Mouse (Mus musculus) kidney, postnatal 0 days (tissue): ENCODE data around the gene March8. TPM values are rescaled to one million over a fixed set of nuclear protein-coding genes. Genes with fewer than 3 reads are reported as not detected.

Experiments
- ATAC-seq: fragments of 200-750 bp; cut with Nextera tagmentation; replicated peaks from 2 replicates; pipeline ENCODE4 v1.8.0; 2017; ENCODE audit warnings: low read depth, moderate number of reproducible peaks, moderate TSS enrichment, moderate library complexity; ENCODE audit not compliant: low FRiP score
- DNase-seq: peaks from one replicate; pipeline ENCODE4 v3.0.0-alpha.2; 2016; ENCODE audit warnings: low spot score
- H3K27ac ChIP-seq: fragments of 300-500 bp; sonication (generic); 2 replicates; pipeline ENCODE4 v1.5.1; 2014; ENCODE audit warnings: mild to moderate bottlenecking
- H3K27me3 ChIP-seq: fragments of 300-500 bp; sonication (generic); 2 replicates; pipeline ENCODE4 v1.6.1; 2014; ENCODE audit warnings: low read length, mixed read lengths; ENCODE audit not compliant: insufficient read depth
- H3K36me3 ChIP-seq: fragments of 300-500 bp; sonication (generic); 2 replicates; pipeline ENCODE4 v1.6.1; 2014; ENCODE audit warnings: low read length, mixed read lengths; ENCODE audit not compliant: insufficient read depth
- H3K4me1 ChIP-seq: fragments of 300-500 bp; sonication (generic); replicated peaks from 2 replicates; pipeline ENCODE4 v1.6.1; 2014; ENCODE audit warnings: antibody characterized with exemption, low read length, mixed read lengths; ENCODE audit not compliant: insufficient read depth
- H3K4me2 ChIP-seq: fragments of 300-500 bp; sonication (generic); 2 replicates; pipeline ENCODE4 v1.6.1; 2014; ENCODE audit warnings: mild to moderate bottlenecking, low read length, moderate library complexity, mixed read lengths
- H3K4me3 ChIP-seq: fragments of 300-500 bp; sonication (generic); replicated peaks from 2 replicates; pipeline ENCODE4 v1.5.1; 2014; ENCODE audit warnings: low read depth, low read length
- H3K9ac ChIP-seq: fragments of 300-500 bp; sonication (generic); 2 replicates; pipeline ENCODE4 v1.6.1; 2014; ENCODE audit warnings: low read depth, low read length
- H3K9me3 ChIP-seq: fragments of 300-500 bp; sonication (generic); replicated peaks from 2 replicates; pipeline ENCODE4 v1.6.1; 2016; ENCODE audit warnings: low read length, inconsistent platforms, mixed read lengths
- CTCF ChIP-seq: IDR thresholded peaks from 2 replicates; pipeline ENCODE4 v1.5.1; 2016; ENCODE audit warnings: antibody characterized with exemption, low read depth, mild to moderate bottlenecking, moderate library complexity
- WGBS: fragments of 180-500 bp; shearing (Covaris S2); extraction: QIAGEN DNeasy Blood & Tissue Kit; methylation state at CpG from one replicate; pipeline ENCODE4 v1.1.7; 2014; 5-methylcytosine and 5-hydroxymethylcytosine counted together
- polyA plus RNA-seq: library from polyadenylated mRNA; unstranded; fragments of >200 nt; fragmentation: Nextera tagmentation; extraction: Ambion mirVana; gene quantifications from 2 replicates; pipeline ENCODE4 v1.2.1, GENCODE M21; 2015

March8 gene
- polyA plus RNA-seq, 1 experiment from 2014 or later: 36.3 TPM

DNA sequence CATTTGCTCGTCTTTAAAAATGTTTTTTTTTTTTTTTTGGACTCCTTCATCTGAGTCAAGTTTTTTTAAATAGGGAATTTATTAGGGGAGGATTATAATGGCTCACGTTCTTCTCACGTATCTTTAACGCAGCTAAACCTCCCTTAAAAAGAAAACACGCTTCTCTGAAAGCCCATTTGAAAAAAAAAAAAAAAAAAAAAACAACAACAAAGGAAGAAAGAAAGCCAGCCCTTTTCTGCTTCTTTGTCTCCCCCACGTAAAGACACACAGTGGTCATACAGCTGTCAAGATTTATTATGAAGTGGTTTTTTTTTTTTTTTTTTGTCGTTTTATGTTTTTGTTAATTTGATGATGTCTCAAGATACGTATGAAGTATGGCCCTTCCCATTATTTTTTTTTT is 696 bp downstream of the March8 start:
- 6% methylated on average over 8 of the region's 8 CpGs for WGBS
- H3K4me2 ChIP-seq: peak overlapping the region; percentile 72
- peak overlapping the region; percentile 89 for H3K9ac ChIP-seq
- no peaks in the 10 kb centered on the region for H3K9me3 ChIP-seq
- H3K27me3 ChIP-seq: no peaks in the 10 kb centered on the region
- no peak for DNase-seq
- H3K36me3 ChIP-seq: no peaks in the 10 kb centered on the region
- peak overlapping the region; percentile 78 for H3K27ac ChIP-seq
- H3K4me3 ChIP-seq: peak overlapping the region; percentile 91
- ATAC-seq: no peak
- no peak for TF ChIP-seq CTCF
- H3K4me1 ChIP-seq: no peaks in the 10 kb centered on the region

GRCm38 (mm10) chr6:116339088-116339487 is 1.3 kb downstream of the March8 start:
- Histone ChIP-seq H3K27me3 (no peaks in the 10 kb centered on the region), H3K27ac (no peak overlapping the region), H3K4me2 (peak overlapping the region; percentile 72), H3K4me3 (no peak overlapping the region), H3K36me3 (no peaks in the 10 kb centered on the region), H3K9me3 (no peaks in the 10 kb centered on the region), H3K4me1 (no peaks in the 10 kb centered on the region), H3K9ac (no peak overlapping the region)
- 81% methylated on average over 5 of the region's 5 CpGs for WGBS
- DNase-seq: no peak
- no peak for TF ChIP-seq CTCF
- no peak for ATAC-seq

DNA sequence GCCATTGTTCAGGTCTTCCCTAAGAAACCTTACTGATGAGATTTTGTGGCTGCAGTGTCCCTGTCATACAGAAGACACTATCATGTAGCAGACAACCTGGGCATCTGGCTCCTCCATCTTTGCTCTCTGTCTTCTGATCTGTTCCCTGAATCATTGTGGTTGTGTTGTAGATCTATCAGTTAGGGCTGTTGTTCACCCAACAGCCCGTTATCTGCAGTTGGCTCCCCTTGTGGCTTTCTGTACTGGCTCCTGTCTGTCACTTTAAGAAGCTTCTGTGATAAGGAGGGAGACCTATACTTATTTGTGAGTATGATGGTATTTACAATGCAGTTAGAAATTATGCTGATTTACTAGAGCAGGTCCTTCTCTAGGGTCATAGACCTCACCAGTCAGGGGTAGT is 2.7 kb downstream of the March8 start:
- no peaks in the 10 kb centered on the region for H3K9me3 ChIP-seq
- no peak overlapping the region for H3K4me3 ChIP-seq
- H3K9ac ChIP-seq: no peak overlapping the region
- no peaks in the 10 kb centered on the region for H3K4me1 ChIP-seq
- 97% methylated on average over 1 of the region's 1 CpGs for WGBS
- H3K36me3 ChIP-seq: no peaks in the 10 kb centered on the region
- no peak for DNase-seq
- no peak for TF ChIP-seq CTCF
- no peak overlapping the region for H3K27ac ChIP-seq
- no peak overlapping the region for H3K4me2 ChIP-seq
- no peaks in the 10 kb centered on the region for H3K27me3 ChIP-seq
- no peak for ATAC-seq

DNA sequence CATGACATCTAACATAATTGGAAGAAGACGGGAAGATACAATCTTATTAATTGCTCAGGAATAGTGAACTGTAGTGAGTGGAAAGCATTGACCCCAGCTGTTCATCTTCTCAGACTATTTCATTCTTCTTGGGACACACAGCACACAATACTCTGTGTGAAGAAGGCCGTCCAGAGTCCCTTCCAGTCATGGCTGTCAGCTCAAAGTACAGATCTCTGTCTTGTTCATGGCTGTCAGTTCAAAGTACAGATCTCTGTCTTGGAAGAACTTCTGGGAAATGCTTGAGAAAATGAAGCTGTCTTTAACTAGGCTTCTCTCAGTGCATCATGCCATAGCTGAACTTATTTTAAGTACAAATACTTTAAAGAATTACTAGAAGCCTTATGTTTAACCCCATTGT is 10.1 kb downstream of the March8 start:
- H3K9me3 ChIP-seq: no peaks in the 10 kb centered on the region
- no peak for DNase-seq

GRCm38 (mm10) chr6:116349997-116350396 is 12.2 kb downstream of the March8 start:
- no peaks in the 10 kb centered on the region for H3K36me3 ChIP-seq
- H3K4me1 ChIP-seq: no peaks in the 10 kb centered on the region
- no peak for TF ChIP-seq CTCF
- H3K27me3 ChIP-seq: no peaks in the 10 kb centered on the region
- H3K9me3 ChIP-seq: no peaks in the 10 kb centered on the region
- no peak for DNase-seq
- no peak overlapping the region for H3K4me3 ChIP-seq
- no peak overlapping the region for H3K9ac ChIP-seq
- no peak overlapping the region for H3K27ac ChIP-seq
- no peak for ATAC-seq
- no peak overlapping the region for H3K4me2 ChIP-seq
- 57% methylated on average over 3 of the region's 3 CpGs for WGBS

More for the DNA sequence above, 10.1 kb downstream of the March8 start:
- Histone ChIP-seq H3K4me3 (no peak overlapping the region), H3K36me3 (no peaks in the 10 kb centered on the region), H3K4me1 (no peaks in the 10 kb centered on the region), H3K9ac (no peak overlapping the region), H3K27me3 (no peaks in the 10 kb centered on the region), H3K27ac (no peak overlapping the region), H3K4me2 (no peak overlapping the region)
- 78% methylated on average over 2 of the region's 2 CpGs for WGBS
- no peak for TF ChIP-seq CTCF
- no peak for ATAC-seq

- 79% methylated on average over 6 of the region's 6 CpGs for WGBS
- no peaks in the 10 kb centered on the region for H3K36me3 ChIP-seq
- H3K9me3 ChIP-seq: no peaks in the 10 kb centered on the region
- H3K27me3 ChIP-seq: no peaks in the 10 kb centered on the region
- no peak for TF ChIP-seq CTCF
- no peak overlapping the region for H3K4me2 ChIP-seq
- ATAC-seq (no peak), DNase-seq (no peak)
- no peak overlapping the region for H3K4me3 ChIP-seq
- H3K4me1 ChIP-seq: no peaks in the 10 kb centered on the region
- H3K27ac ChIP-seq: no peak overlapping the region
- H3K9ac ChIP-seq: no peak overlapping the region
These were observed 12.8 kb downstream of the March8 start for GRCm38 (mm10) chr6:116350643-116351042.

DNA sequence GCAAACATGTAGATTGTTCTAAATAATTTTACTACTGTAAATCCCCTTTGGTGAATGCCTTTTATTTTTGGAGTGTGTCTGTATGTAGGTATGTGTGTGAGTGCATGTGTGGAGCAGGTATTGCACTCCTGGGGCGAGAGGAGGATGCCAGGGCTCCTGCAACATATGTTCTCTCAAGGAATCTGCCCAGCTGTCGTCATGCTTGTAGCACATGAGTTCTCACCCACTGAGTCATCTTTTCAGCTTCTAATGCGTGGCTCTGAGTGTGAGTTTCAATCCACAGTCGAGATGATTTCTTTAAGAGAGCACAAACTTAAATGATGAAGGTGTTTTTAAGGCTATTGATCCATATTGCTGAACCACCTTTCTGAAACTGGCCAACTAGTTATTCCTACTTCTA is 13.7 kb downstream of the March8 start:
- TF ChIP-seq CTCF: no peak
- Histone ChIP-seq H3K9me3 (no peaks in the 10 kb centered on the region), H3K4me1 (no peaks in the 10 kb centered on the region), H3K9ac (no peak overlapping the region), H3K27me3 (no peaks in the 10 kb centered on the region), H3K36me3 (no peaks in the 10 kb centered on the region), H3K27ac (no peak overlapping the region), H3K4me3 (no peak overlapping the region), H3K4me2 (no peak overlapping the region)
- WGBS: 73% methylated on average over 4 of the region's 4 CpGs
- DNase-seq: no peak
- ATAC-seq: no peak
